Mouse (Mus musculus) spleen, postnatal 36 days (tissue): ENCODE measurements at regions not wholly inside any gene's neighbourhood (a gene's known extent, or its start where the extent isn't known, plus 50 kb on each side); places are given as distances from the start of the nearest gene placed in this dataset.

Experiments used
- DNase-seq, 2 experiments: peaks; one replicate each; pipeline ENCODE4 v3.0.0; 2022; ENCODE audit warnings: low spot score in 2 of 2, mixed read lengths in 1 of 2

- no peak for DNase-seq
Measured at GRCm38 (mm10) chr1:128679005-128679980, 87.2 kb upstream of the Cxcr4 start.

DNA sequence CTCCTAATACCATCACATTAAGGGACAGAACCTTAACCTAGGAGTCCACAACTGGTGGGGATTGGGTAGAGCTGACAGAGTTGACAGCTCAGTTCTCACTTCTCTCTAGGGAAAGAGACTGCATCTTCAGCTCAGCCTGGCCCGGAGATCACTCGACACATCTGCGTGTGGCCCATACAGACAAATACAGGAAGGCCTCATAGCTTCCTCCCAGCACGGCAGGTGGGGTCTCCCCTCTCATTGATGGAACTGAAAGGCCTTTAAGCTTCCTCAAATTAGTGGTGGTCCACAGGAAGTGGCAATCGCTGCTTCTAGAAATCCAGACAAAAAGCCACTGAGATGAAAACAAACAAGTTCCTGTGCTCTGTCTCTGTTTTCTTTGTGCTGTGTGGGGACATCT, 83.4 kb upstream of the Cxcr4 start:
- DNase-seq: peak; percentile 80 to 81

- DNase-seq: no peak
Measured at GRCm38 (mm10) chr1:128672306-128672705, 80.2 kb upstream of the Cxcr4 start.

- DNase-seq: no peak
Measured at GRCm38 (mm10) chr1:128671495-128671894, 79.4 kb upstream of the Cxcr4 start.

DNA sequence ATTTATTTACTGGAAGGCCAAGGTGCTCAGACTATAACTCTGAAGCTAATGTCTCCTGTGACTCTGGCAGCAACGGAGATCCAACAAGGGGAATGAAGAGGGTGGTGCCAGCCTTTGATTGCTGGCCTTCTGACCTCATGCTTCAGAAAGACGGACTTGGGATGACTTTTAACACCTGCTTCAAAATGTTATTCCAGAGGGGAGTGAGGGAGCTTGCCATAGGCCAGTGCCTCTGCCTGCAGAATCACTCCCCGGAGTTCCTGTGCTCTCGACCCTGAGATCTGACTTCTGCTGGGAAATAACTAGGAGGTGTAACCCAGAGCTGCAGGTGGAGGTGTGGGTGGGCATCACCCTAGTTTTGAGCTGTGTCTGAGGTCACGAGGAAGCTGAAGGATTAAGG, 78.9 kb upstream of the Cxcr4 start:
- DNase-seq: no peak

DNA sequence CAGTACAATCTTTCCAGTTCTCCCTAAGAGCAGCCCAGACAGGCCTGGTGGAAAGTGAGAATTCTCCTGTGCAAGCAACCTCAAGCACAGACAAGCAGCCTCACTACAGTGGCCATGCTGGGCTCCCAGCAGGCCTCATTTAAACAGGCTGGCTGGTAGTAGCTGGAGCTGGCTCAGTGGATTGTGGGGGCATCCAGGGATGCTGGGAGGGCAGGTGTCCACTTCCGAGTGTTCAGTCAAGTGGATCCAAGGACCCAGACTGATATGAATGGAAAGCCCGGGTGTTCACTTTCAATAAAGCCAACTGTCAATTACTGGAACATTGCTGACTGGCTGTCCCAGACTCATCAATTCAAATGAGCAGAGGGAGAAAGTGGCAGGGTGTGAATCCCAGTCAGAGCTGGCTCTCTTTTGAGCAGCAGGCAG, 77.2 kb upstream of the Cxcr4 start:
- no peak for DNase-seq

DNA sequence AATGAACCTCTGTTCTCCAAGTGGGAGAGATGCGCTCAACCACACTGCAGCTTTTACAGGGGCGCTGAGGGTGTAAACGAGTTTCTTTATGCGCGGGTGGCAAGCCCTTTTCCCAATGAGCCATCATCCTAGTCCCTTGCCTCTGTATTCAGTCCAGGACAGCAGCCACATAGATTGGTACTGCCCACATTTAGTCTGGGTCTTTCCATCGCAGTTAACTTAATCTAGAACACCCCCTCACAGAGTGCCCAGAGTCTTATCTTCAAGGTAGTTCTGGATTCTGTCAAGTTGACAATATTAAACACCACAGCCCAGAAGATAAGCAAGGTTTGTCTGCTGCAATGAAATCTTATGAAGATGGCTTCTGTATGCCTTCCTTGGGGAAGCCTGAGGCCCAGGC, 76.6 kb upstream of the Cxcr4 start:
- no peak for DNase-seq

GRCm38 (mm10) chr1:128667121-128667762, 75.1 kb upstream of the Cxcr4 start:
- DNase-seq: peak; percentile 54 to 57

DNA sequence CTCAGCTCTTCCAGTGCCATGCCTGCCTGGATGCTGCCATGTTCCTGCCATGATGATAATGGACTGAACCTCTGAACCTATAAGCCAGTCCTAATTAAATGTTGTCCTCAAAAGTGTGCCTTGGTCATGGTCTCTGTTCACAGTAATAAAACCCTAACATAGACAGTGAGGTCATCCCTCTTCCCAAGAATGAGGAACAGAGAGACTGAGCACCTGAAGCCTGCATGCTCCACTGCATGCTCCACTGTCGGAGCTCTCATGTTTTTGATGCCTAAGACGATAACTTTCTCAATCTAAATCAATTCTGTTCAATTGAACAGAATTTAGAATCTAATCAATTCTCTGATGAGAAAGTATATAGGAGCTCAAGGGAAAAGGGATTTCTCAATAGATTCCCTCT, 71.1 kb upstream of the Cxcr4 start:
- no peak for DNase-seq

DNA sequence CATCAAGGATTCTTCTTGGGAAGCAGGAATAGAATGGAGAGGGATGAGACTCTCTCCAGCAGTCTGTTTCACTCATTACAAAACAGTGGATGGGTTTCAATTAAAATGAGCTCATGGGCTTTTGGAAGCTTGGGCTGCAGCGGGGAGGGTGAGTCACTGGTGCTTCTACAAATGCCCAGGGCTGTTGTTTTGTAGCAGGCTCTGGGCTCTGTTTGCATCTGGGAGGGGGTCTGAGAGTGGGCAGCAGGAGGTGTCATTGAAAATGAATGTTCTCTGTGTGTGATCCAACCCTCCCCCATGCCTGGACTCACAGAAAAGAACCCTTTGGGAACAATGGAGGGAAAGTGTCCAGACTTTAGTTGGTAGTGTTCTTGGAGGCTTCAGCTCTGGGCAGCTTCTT, 67.8 kb upstream of the Cxcr4 start:
- DNase-seq: no peak

GRCm38 (mm10) chr1:128658802-128659201, 66.7 kb upstream of the Cxcr4 start:
- no peak for DNase-seq

DNA sequence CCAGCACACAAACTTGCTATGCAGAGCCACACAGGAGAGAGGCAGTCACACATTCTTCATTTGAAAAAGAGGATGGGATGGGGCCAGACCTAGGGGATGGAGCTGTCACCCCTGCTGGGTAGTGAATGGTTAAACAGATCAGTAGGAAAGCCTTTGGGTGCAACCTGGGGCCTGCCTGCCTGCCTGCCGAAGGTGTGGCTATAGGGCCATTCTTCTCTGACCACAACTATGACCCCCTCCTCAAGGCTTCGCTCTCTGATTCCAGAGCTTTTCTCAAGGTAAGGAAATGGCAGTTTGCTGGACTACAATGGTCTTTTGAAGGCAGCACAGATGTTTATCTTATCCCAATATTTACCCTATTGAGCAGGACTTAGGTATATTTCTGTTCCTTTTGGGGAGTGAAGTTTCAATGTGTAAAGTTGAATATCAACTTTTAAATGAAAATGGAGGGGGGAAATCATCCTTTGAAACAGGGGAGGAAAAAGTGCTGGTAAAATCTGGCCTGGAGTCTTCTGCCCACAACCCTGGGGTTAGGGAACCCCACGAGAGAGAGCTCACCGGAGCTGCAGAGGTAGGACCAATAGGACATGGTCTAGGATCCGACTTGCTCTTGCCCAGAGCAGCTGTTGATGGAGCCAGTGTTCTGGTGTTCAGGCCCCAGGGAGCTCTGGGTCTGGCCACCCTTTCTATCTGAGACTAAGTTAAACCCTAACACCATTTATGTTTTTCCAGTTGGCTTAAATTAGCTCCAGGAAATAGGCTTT, 62.2 kb upstream of the Cxcr4 start:
- DNase-seq: no peak

GRCm38 (mm10) chr1:128650596-128650995, 58.5 kb upstream of the Cxcr4 start:
- DNase-seq: no peak

- DNase-seq: no peak
Measured at GRCm38 (mm10) chr1:128649490-128650178, 57.5 kb upstream of the Cxcr4 start.

GRCm38 (mm10) chr1:128643316-128643776, 51.3 kb upstream of the Cxcr4 start:
- DNase-seq: no peak

- peak in 1 of 2 experiments; percentile 31 for DNase-seq
Measured at GRCm38 (mm10) chr1:128642212-128642611, 50.1 kb upstream of the Cxcr4 start.
